Mouse (Mus musculus): ENCODE measurements at regions not wholly inside any gene's neighbourhood (a gene's known extent, or its start where the extent isn't known, plus 50 kb on each side); places are given as distances from the start of the nearest gene placed in this dataset.
"Not testable (repeated sequence)": the region's sequence is repeated elsewhere in the genome, so short reads cannot be mapped to it uniquely, and the experiment has no call there.

GRCm38 (mm10) chr17:16997241-16997640, 66.7 kb upstream of the Zfp960 start:
- not testable (repeated sequence) for TF ChIP-seq USF1 (IDR thresholded peaks at IDR 0.05; ENCODE audit: low read depth); CTCF (IDR thresholded peaks at IDR 0.05; ENCODE audit: control insufficient read depth, insufficient read depth, insufficient read length); FOSL1 (IDR thresholded peaks at IDR 0.05; ENCODE audit: insufficient read depth, low read length, poor library complexity, severe bottlenecking)
